Mouse (Mus musculus) gastrocnemius, adult 2 months (tissue): ENCODE measurements at regions not wholly inside any gene's neighbourhood (a gene's known extent, or its start where the extent isn't known, plus 50 kb on each side); places are given as distances from the start of the nearest gene placed in this dataset.

Source experiments
- DNase-seq: peaks from one replicate; pipeline ENCODE4 v3.0.0; 2022
- H3K27ac ChIP-seq: fragments of 200-600 bp; 2 replicates; pipeline ENCODE4 v1.8.1; 2022; ENCODE audit warnings: mild to moderate bottlenecking
- H3K4me3 ChIP-seq: fragments of 200-600 bp; 2 replicates; pipeline ENCODE4 v1.8.1; 2022; ENCODE audit warnings: mild to moderate bottlenecking, moderate library complexity
- CTCF ChIP-seq: fragments of 200-600 bp; IDR thresholded peaks from 2 replicates; pipeline ENCODE4 v1.8.1; 2022; ENCODE audit warnings: antibody characterized with exemption, mild to moderate bottlenecking, moderate library complexity
- intact Hi-C: fragments of 180-260 bp; cut with DNase I; formaldehyde crosslinking; loops from one replicate; pipeline ENCODE4 v1.15.1; 2025

DNA sequence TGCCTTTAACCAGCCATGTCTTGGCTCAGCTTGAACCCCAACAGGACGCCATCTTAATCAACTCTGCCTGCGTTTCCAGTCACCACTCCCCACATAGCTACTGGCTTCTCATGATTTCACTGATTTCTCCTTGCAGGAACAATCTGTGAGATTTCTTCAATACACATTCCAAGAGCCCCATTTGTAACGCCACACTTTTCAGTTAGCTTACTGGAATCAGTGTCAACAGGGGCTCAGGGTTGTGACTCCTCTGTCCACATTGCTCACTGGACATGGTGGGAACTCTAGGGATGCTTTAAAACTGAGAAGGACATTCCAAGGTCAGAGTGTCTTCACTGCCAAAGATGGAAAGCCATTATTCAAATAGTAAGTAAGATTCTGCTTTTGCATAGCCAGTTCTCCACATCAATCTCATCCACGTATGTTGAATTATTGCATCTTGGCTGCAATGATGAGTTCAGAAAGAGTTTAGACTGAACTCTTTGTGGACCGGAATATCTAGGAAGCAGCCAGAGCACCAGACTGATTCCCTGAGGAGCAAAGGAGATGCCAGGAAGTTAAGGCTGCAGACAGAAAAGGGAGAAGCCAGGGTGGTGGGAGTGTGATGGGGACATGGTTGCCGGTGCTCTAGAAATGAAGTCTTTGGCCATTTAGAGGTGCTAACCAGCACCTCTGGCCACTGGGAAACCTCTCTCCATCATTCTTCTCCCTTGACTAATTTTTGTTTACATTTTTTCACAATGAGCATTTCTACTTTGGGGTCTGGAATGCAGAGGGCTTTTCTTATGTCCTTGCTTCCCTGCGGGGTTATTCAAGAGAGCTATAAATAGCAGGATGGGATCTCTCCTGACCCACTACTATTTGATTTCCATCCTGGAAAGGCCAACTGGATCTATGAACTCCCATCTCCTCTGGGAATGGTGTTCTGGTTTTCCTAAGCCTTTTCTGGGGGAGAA, 143.6 kb upstream of the Ankrd55 start:
- intact Hi-C loops, result no loop called here
- no peak overlapping the region for H3K4me3 ChIP-seq
- no peak for TF ChIP-seq CTCF
- no peak for DNase-seq
- H3K27ac ChIP-seq, result no peak overlapping the region

GRCm38 (mm10) chr13:112152614-112153550, 135.4 kb upstream of the Ankrd55 start:
- peak overlapping the region; percentile 65 for H3K4me3 ChIP-seq
- H3K27ac ChIP-seq, result peak overlapping the region; percentile 81
- intact Hi-C loops, result loop anchor here (5.0 kb wide), 1 partner anchor 36 kb away; no protein-coding TSS in a partner anchor
- peak; percentile 47 for DNase-seq
- TF ChIP-seq CTCF, result no peak

DNA sequence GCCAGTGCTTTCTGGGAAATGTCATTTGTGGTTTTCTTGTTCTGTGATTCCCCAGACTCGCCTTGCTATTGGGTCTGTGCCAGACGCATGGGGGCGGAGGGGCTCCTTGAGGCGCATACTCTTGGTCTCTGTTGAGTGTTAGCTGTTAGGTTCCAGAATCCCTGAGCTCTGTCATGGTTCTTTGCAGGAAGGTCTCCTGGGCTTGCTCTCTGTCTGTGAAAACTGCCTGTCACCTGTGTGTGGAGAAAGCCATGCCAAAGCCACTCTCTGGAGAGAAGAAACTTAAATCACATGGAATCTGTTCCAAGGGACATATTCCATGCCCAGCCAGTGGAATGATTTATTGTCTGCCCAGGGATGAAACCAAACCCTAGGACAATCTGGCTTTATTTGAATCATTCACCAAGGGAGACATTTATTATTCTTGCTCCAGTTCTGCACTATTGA, 134.5 kb upstream of the Ankrd55 start:
- Histone ChIP-seq H3K4me3 (peak overlapping the region; percentile 65), H3K27ac (peak overlapping the region; percentile 81)
- intact Hi-C loops, result loop anchor here (5.0 kb wide), 1 partner anchor 36 kb away; no protein-coding TSS in a partner anchor
- TF ChIP-seq CTCF, result no peak
- DNase-seq, result peak; percentile 26

- intact Hi-C loops, result no loop called here
- TF ChIP-seq CTCF, result no peak
- no peak for DNase-seq
- H3K27ac ChIP-seq, result peak overlapping the region; percentile 61
- no peak overlapping the region for H3K4me3 ChIP-seq
Measured at GRCm38 (mm10) chr13:112159430-112160172, 128.7 kb upstream of the Ankrd55 start.

DNA sequence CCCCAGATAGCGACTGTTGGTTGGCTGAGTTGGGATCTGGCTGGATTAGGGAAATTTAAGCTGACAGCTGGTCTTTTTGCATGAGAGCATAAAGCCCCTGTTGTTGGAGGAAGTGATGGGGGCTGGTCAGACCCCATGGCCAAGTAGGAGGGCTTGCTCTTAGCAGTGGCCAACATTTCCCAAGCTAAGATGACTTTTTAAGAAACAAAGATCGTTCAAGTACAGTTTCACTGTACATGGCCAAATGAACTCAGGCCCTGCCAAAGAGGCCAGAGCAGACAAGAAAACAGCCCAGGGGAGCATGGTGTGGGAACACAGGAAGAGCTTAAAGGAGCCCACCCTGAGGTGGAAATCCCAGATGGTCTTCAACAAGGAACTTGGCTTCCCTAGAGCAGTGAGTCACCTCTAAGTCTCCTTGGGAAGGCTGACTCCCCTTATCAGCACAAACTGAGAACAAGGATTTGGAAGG, 128.0 kb upstream of the Ankrd55 start:
- peak; percentile 26 for DNase-seq
- no peak overlapping the region for H3K4me3 ChIP-seq
- TF ChIP-seq CTCF, result no peak
- peak overlapping the region; percentile 61 for H3K27ac ChIP-seq
- intact Hi-C loops, result no loop called here

DNA sequence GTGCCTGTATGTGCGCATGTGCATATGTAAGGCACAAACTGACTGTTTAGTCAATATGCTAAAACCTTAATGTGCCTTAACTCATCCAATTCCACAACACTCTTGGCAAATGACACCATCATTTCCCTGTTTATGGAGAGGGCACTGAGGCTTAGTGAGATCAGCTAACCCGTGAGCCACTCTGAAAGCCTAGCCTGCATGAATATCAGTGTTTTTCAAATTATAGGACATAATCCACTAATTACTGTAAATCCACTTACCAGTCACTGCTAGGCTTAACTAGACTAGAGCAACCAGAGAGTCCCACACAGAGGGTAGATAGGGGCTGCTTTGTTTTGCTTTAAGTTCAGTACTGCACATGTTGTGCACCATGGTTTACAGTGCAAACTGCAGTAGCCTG, 127.5 kb upstream of the Ankrd55 start:
- Histone ChIP-seq H3K4me3 (no peak overlapping the region), H3K27ac (peak overlapping the region; percentile 62)
- no peak for TF ChIP-seq CTCF
- DNase-seq, result no peak
- intact Hi-C loops, result no loop called here

GRCm38 (mm10) chr13:112161886-112162285, 126.4 kb upstream of the Ankrd55 start:
- DNase-seq, result no peak
- H3K27ac ChIP-seq, result no peak overlapping the region
- intact Hi-C loops, result no loop called here
- H3K4me3 ChIP-seq, result no peak overlapping the region
- TF ChIP-seq CTCF, result no peak

DNA sequence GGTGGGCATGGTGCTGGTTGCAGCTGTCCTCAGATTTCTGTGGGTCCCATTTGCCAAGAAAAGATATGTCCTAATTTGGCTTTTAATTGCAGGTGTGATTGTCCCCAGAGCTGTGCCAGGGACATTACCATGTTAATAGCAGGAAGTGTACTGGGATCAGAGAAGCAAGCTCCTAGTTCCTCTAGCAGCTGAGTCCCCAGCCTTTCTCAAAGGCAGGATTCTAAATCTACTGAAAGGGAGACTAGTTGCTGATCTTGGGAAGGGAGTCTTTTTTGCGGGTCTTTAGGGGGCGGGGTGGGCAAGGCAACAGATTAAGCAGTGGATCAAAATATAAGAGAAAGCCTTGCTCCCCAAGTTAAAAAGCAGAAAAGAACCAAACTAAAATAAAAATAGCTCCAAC, 122.3 kb upstream of the Ankrd55 start:
- Histone ChIP-seq H3K27ac (no peak overlapping the region), H3K4me3 (no peak overlapping the region)
- intact Hi-C loops, result no loop called here
- no peak for DNase-seq
- TF ChIP-seq CTCF, result no peak

GRCm38 (mm10) chr13:112166338-112166802, 121.9 kb upstream of the Ankrd55 start:
- H3K27ac ChIP-seq, result no peak overlapping the region
- no peak for TF ChIP-seq CTCF
- DNase-seq, result no peak
- intact Hi-C loops, result no loop called here
- no peak overlapping the region for H3K4me3 ChIP-seq

DNA sequence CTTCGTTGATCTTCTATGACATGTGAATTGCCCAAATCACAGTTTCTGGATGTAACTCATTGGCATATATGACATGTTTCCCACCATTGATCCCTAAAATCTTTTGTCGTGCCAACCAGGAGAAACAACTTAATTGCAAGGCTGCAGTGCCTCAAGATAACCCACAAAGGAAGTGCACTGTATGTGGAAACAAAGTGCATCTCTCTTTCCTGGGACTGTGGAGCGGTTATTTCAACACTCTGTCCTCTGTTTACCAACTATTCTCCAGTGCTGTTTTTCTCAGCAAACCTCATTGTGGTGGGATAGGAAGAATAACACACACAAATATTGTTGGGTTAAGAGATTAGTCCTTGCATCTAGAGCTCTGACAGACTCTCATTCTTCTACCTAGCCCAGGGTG, 119.8 kb upstream of the Ankrd55 start:
- TF ChIP-seq CTCF, result no peak
- DNase-seq, result no peak
- intact Hi-C loops, result no loop called here
- Histone ChIP-seq H3K27ac (no peak overlapping the region), H3K4me3 (no peak overlapping the region)

- intact Hi-C loops, result no loop called here
- H3K27ac ChIP-seq, result no peak overlapping the region
- H3K4me3 ChIP-seq, result no peak overlapping the region
- no peak for DNase-seq
- TF ChIP-seq CTCF, result no peak
Measured at GRCm38 (mm10) chr13:112170872-112171271, 117.4 kb upstream of the Ankrd55 start.
